Mouse (Mus musculus) cerebellum, postnatal 36 days (tissue): ENCODE results near the gene Rnase12.
"Not testable (repeated sequence)": the region's sequence is repeated elsewhere in the genome, so short reads cannot be mapped to it uniquely, and the experiment has no call there.

ENCODE experiments used
- DNase-seq, 2 experiments: peaks; one replicate each; pipeline ENCODE4 v3.0.0; 2021 to 2022; ENCODE audit warnings: mixed read lengths in 2 of 2

Rnase12 gene

DNA sequence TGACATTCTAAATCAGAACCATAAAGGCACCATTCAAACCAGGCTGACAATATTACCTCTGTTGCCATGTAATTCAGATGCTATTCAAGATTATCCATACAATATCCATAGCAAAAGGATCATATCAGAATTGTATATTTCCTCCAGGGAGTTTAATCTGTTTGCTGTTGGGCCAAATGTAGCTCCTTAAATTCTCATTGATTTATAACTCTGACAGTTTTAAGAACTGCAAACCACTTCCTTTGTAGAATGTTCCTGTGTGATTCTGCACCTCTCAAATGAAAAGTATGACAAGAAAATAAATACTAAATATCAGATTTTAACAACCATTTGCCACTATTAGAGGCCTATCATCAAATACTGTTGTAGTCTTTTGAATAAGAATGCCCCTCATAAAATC, 41.7 kb downstream of the Rnase12 start:
- no peak for DNase-seq

DNA sequence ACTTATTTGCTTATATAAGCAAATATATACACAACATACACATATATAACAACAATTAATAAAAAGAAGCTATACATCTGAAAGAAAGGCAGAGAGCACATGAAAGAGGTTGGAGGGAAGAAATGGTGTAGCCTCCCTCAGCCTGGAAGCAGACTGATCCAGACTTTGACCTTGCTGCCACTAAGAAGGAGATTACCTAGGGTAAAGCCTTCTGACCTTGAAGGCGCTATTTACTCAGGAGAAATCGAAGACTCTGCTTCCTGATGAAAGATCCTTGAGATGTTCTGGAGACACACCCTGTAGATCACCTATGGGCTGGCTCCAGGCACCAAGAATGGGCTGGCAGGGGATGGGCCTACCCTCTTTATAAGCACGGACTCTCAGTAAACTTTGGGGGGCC, 42.7 kb downstream of the Rnase12 start:
- not testable (repeated sequence) for DNase-seq

DNA sequence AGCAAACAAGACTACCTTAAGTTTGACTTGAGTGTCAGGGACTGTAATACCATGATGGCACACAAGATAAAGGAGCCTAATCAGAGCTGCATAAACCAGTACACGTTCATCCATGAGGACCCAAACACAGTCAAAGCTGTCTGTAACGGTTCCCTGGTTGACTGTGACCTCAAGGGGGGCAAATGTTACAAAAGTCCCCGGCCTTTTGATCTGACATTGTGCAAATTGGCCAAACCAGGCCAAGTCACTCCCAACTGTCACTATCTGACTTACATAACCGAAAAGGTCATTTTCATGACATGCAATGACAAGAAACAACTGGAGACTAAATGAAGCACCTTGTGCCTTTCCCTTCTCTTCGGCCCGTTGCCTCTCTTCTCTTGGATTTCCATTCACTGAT, 47.9 kb downstream of the Rnase12 start:
- no peak for DNase-seq

DNA sequence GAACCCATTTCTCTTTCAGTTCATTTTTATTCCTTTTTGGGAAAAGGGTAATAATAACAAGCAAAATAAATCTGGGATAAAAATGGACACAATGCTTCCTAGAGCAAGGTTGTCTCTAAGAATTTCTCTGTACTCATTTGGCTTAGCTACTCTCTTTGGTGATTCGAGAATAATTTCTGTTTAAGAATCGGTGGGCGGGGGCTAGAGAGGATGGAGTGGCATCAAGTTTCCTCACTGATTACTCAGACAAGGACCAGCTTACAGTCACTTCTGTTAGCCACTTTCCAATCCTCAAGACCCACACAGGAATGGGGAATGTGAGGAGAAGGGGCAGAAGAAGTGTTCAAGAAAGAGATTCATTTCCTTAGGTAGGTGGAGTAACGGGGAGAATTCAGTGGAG, 48.7 kb downstream of the Rnase12 start:
- no peak for DNase-seq

DNA sequence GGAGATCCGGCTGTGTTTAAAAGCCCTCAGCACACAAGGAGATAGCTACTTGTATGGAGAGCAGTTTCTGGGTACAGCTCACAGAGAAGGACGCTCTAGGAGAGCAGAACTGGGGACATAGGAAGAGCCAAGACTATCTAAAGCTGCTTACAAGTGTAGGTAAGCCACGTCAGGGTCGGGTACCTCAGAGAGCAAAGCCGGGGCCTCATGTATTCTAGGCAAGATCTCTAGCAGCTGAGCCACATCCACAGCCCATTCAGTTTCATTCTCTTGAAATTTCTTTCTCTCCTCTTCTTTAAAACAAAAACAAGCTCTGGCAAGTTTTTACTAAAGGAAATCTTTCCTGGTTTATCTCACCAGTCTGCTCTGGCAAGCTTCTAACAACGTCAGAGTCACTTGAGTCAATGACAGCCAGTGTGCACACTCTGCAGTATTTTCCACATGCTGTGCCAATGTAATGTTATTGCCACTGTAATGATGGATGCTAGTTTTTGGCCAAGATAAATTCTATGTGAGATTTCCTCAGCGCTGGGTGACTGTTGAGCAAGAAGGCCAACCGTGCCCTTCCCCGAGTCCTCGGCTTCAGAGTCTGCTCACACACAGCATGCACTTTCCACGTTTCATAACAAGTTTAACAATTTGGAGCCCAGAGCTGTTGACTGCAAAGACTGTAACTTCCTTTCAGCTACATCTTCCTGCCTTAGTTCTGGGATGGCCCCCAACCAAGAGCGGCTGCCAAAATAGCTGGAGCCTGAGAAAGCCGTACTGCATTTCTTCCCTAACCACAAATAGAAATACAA, 49.3 kb downstream of the Rnase12 start:
- no peak for DNase-seq

DNA sequence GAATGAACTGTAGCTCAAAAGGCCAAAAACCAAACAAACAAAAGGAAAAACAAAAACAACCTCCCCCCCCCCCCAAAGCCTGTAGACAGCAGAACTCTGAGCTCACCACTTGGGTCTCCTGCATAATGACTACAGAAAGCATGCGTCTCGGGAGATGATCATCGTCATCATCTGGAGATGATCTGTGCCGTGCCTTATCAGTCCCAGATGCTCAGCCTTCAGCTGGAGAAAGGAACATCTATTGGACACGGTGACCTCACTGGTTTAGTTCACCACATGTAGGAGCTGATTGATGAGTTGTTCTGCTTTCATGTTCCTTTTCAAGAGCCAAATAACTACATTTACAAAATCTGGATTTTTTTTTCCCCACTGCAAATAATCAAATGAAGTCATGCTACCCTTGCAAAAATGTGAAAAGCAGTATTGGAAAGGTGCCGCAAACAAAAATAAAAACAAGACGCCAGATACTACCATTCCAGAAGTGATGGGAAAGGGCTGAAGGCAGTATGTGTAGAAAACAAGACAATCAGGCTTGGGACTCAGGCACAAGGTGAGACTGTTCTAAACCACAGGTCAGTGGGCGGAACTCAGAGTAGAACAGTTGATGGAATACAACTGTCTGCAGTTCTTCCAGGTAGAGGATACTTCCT, 50.2 kb downstream of the Rnase12 start, which contains the start of gene Rnase10:
Gene Rnase10 (plus strand): TSS at position 600 of the 650 bp plus-strand sequence.
- DNase-seq = no peak
